Mouse (Mus musculus) forebrain, postnatal 0 days (tissue): ENCODE measurements around the gene Pam. TPM values are rescaled to one million over a fixed set of nuclear protein-coding genes. Genes with fewer than 3 reads are reported as not detected.
"Not testable (repeated sequence)": the region's sequence is repeated elsewhere in the genome, so short reads cannot be mapped to it uniquely, and the experiment has no call there.

ENCODE experiments used
- ATAC-seq: fragments of 200-750 bp; cut with Nextera tagmentation; 2 replicates; pipeline ENCODE4 v1.8.0; 2017; ENCODE audit warnings: mild to moderate bottlenecking, moderate library complexity
- DNase-seq: peaks from one replicate; pipeline ENCODE4 v3.0.0-alpha.2; 2015
- H3K27ac ChIP-seq: fragments of 300-500 bp; sonication (generic); 2 replicates; pipeline ENCODE4 v1.5.1; 2014; ENCODE audit warnings: low read depth, mild to moderate bottlenecking, antibody characterized with exemption, low read length, moderate library complexity, mixed read lengths
- H3K27me3 ChIP-seq: fragments of 300-500 bp; sonication (generic); 2 replicates; pipeline ENCODE4 v1.6.1; 2014; ENCODE audit warnings: mild to moderate bottlenecking, low read length, mixed read lengths; ENCODE audit not compliant: insufficient read depth
- H3K36me3 ChIP-seq: fragments of 300-500 bp; sonication (generic); 2 replicates; pipeline ENCODE4 v1.6.1; 2014; ENCODE audit warnings: mild to moderate bottlenecking, moderate library complexity; ENCODE audit not compliant: insufficient read depth
- H3K4me1 ChIP-seq: fragments of 300-500 bp; sonication (generic); 2 replicates; pipeline ENCODE4 v1.6.1; 2014; ENCODE audit warnings: antibody characterized with exemption; ENCODE audit not compliant: insufficient read depth
- H3K4me2 ChIP-seq: fragments of 300-500 bp; sonication (generic); 2 replicates; pipeline ENCODE4 v1.6.1; 2014; ENCODE audit warnings: low read depth, mild to moderate bottlenecking, moderate library complexity
- H3K4me3 ChIP-seq: fragments of 300-500 bp; sonication (generic); 2 replicates; pipeline ENCODE4 v1.5.1; 2014; ENCODE audit warnings: low read depth, low read length, mixed read lengths
- H3K9ac ChIP-seq: fragments of 300-500 bp; sonication (generic); 2 replicates; pipeline ENCODE4 v1.6.1; 2014; ENCODE audit warnings: mild to moderate bottlenecking
- H3K9me3 ChIP-seq: fragments of 300-500 bp; sonication (generic); 2 replicates; pipeline ENCODE4 v1.6.1; 2016; ENCODE audit warnings: low read length
- CTCF ChIP-seq: sonication (generic); IDR thresholded peaks from 2 replicates; pipeline ENCODE4 v1.5.1; 2016; ENCODE audit warnings: antibody characterized with exemption, control low read depth, low read depth
- whole genome bisulfite sequencing: fragments of 180-500 bp; shearing (Covaris S2); extraction: QIAGEN DNeasy Blood & Tissue Kit; methylation state at CpG from one replicate; pipeline ENCODE4 v1.1.7; 2014; 5-methylcytosine and 5-hydroxymethylcytosine counted together
- polyA plus RNA-seq: library from polyadenylated mRNA; unstranded; fragments of >200 nt; fragmentation: Nextera tagmentation; extraction: Ambion mirVana; gene quantifications from 2 replicates; pipeline ENCODE4 v1.2.1, GENCODE M21; 2015
- total RNA-seq: library from RNA; depleted of rRNA; stranded (reverse); fragments of >200 nt; gene quantifications from 2 replicates; pipeline ENCODE4 v1.2.3, GENCODE M21; 2014

Gene Pam
- total and polyA plus RNA-seq, 2 experiments from 2014 or later = 43.7 to 93.3 TPM

- peaks cover 4% of the 10 kb centered on the region; the same call in 1 of the 2 replicates for H3K4me1 ChIP-seq
- TF ChIP-seq CTCF = no peak
- 79% methylated on average over 2 of the region's 2 CpGs for WGBS
- ATAC-seq (no peak), DNase-seq (no peak)
- H3K36me3 ChIP-seq = no peaks in the 10 kb centered on the region
- H3K4me3 ChIP-seq = no peak overlapping the region
- no peaks in the 10 kb centered on the region for H3K9me3 ChIP-seq
- no peaks in the 10 kb centered on the region for H3K27me3 ChIP-seq
- no peak overlapping the region for H3K4me2 ChIP-seq
- H3K9ac ChIP-seq = no peak overlapping the region
- no peak overlapping the region for H3K27ac ChIP-seq
Measured at GRCm38 (mm10) chr1:97999465-97999864, 96.0 kb downstream of the Pam start.

GRCm38 (mm10) chr1:97998961-97999360 lies 96.5 kb downstream of the Pam start:
- not testable (repeated sequence) for H3K4me2 ChIP-seq, H3K9ac ChIP-seq, H3K4me3 ChIP-seq, H3K4me1 ChIP-seq, H3K9me3 ChIP-seq, H3K27me3 ChIP-seq, H3K27ac ChIP-seq, ATAC-seq, DNase-seq, H3K36me3 ChIP-seq
- 31% methylated on average over 5 of the region's 5 CpGs for WGBS

GRCm38 (mm10) chr1:97997088-97997487 lies 98.4 kb downstream of the Pam start:
- no peak overlapping the region for H3K4me2 ChIP-seq
- ATAC-seq (no peak), DNase-seq (no peak)
- no peaks in the 10 kb centered on the region for H3K9me3 ChIP-seq
- H3K27ac ChIP-seq = no peak overlapping the region
- H3K4me1 ChIP-seq = peaks cover 2% of the 10 kb centered on the region; the same call in 1 of the 2 replicates
- no peak overlapping the region for H3K9ac ChIP-seq
- H3K27me3 ChIP-seq = no peaks in the 10 kb centered on the region
- no peak overlapping the region for H3K4me3 ChIP-seq
- TF ChIP-seq CTCF = no peak
- WGBS = 94% methylated on average over 1 of the region's 1 CpGs
- no peaks in the 10 kb centered on the region for H3K36me3 ChIP-seq

- 83% methylated on average over 3 of the region's 3 CpGs for WGBS
- no peak overlapping the region for H3K9ac ChIP-seq
- no peak for TF ChIP-seq CTCF
- no peak for ATAC-seq
- H3K36me3 ChIP-seq = no peaks in the 10 kb centered on the region
- H3K9me3 ChIP-seq = no peaks in the 10 kb centered on the region
- no peak overlapping the region for H3K27ac ChIP-seq
- no peak for DNase-seq
- H3K4me3 ChIP-seq = no peak overlapping the region
- H3K27me3 ChIP-seq = no peaks in the 10 kb centered on the region
- no peak overlapping the region for H3K4me2 ChIP-seq
- H3K4me1 ChIP-seq = no peaks in the 10 kb centered on the region
Measured at GRCm38 (mm10) chr1:97991976-97992375, 103.5 kb downstream of the Pam start.

GRCm38 (mm10) chr1:97983189-97983588 lies 112.3 kb downstream of the Pam start:
- Histone ChIP-seq H3K4me2 (no peak overlapping the region), H3K4me1 (no peaks in the 10 kb centered on the region), H3K9me3 (no peaks in the 10 kb centered on the region), H3K4me3 (no peak overlapping the region), H3K9ac (no peak overlapping the region), H3K27ac (no peak overlapping the region), H3K27me3 (no peaks in the 10 kb centered on the region), H3K36me3 (no peaks in the 10 kb centered on the region)
- TF ChIP-seq CTCF = no peak
- ATAC-seq = no peak
- WGBS = 83% methylated on average over 1 of the region's 1 CpGs
- no peak for DNase-seq

GRCm38 (mm10) chr1:97979422-97979821 lies 116.0 kb downstream of the Pam start:
- ATAC-seq (no peak), DNase-seq (no peak)
- no peak for TF ChIP-seq CTCF
- 84% methylated on average over 1 of the region's 1 CpGs for WGBS
- no peaks in the 10 kb centered on the region for H3K36me3 ChIP-seq
- no peak overlapping the region for H3K4me3 ChIP-seq
- H3K27me3 ChIP-seq = no peaks in the 10 kb centered on the region
- no peak overlapping the region for H3K27ac ChIP-seq
- H3K4me2 ChIP-seq = no peak overlapping the region
- no peaks in the 10 kb centered on the region for H3K9me3 ChIP-seq
- H3K9ac ChIP-seq = no peak overlapping the region
- H3K4me1 ChIP-seq = 0 out of 2 replicates have a peak, but pooled peaks cover 11% of the 10 kb centered on the region

GRCm38 (mm10) chr1:97977521-97977920 lies 117.9 kb downstream of the Pam start:
- peak overlapping the region; percentile 82 for H3K9ac ChIP-seq
- H3K4me3 ChIP-seq = peak overlapping the region; percentile 72
- no peak for ATAC-seq
- no peaks in the 10 kb centered on the region for H3K36me3 ChIP-seq
- peak overlapping the region; percentile 91 for H3K27ac ChIP-seq
- 9% methylated on average over 7 of the region's 7 CpGs for WGBS
- no peak for TF ChIP-seq CTCF
- peak overlapping the region; percentile 94 for H3K4me2 ChIP-seq
- 0 out of 2 replicates have a peak, but pooled peaks cover 11% of the 10 kb centered on the region for H3K4me1 ChIP-seq
- H3K27me3 ChIP-seq = no peaks in the 10 kb centered on the region
- DNase-seq = peak; percentile 44
- H3K9me3 ChIP-seq = no peaks in the 10 kb centered on the region
